Mouse (Mus musculus) heart, embryonic 14.5 days (tissue): ENCODE measurements around the gene Olfr430. TPM values are rescaled to one million over a fixed set of nuclear protein-coding genes. Genes with fewer than 3 reads are reported as not detected.
"Not testable (repeated sequence)": the region's sequence is repeated elsewhere in the genome, so short reads cannot be mapped to it uniquely, and the experiment has no call there.

Source experiments
- ATAC-seq: fragments of 200-750 bp; cut with Nextera tagmentation; 2 replicates; pipeline ENCODE4 v1.8.0; 2017; ENCODE audit warnings: low read depth, moderate TSS enrichment; ENCODE audit not compliant: insufficient number of reproducible peaks, insufficient read depth, low FRiP score
- H3K27ac ChIP-seq, 2 experiments: fragments of 200-500 bp in 1 of 2; fragments of 300-500 bp in 1 of 2; sonication (generic) in 1 of 2; replicated peaks in 1 of 2; 2 replicates each; pipeline ENCODE4 v1.5.1; 2012 to 2014; ENCODE audit warnings: low read depth in 2 of 2, low read length in 2 of 2, control low read depth in 1 of 2, mild to moderate bottlenecking in 1 of 2, mixed read lengths in 1 of 2; ENCODE audit not compliant: control insufficient read depth in 1 of 2, insufficient read depth in 1 of 2
- H3K27me3 ChIP-seq: fragments of 300-500 bp; sonication (generic); 2 replicates; pipeline ENCODE4 v1.6.1; 2014; ENCODE audit warnings: mild to moderate bottlenecking, low read length, control low read depth; ENCODE audit not compliant: control insufficient read depth, insufficient read depth
- H3K36me3 ChIP-seq: fragments of 300-500 bp; sonication (generic); 2 replicates; pipeline ENCODE4 v1.6.1; 2014; ENCODE audit warnings: mild to moderate bottlenecking, control low read depth, low read length, mixed read lengths; ENCODE audit not compliant: control insufficient read depth, insufficient read depth
- H3K4me1 ChIP-seq, 2 experiments: fragments of 200-500 bp in 1 of 2; fragments of 300-500 bp in 1 of 2; sonication (generic) in 1 of 2; 2 replicates each; pipeline ENCODE4 v1.6.1; 2012 to 2014; ENCODE audit warnings: low read length in 2 of 2, control low read depth in 1 of 2, mixed read lengths in 1 of 2; ENCODE audit not compliant: control insufficient read depth in 2 of 2, insufficient read depth in 2 of 2
- H3K4me2 ChIP-seq: fragments of 300-500 bp; sonication (generic); 2 replicates; pipeline ENCODE4 v1.6.1; 2014; ENCODE audit warnings: mild to moderate bottlenecking, low read length
- H3K4me3 ChIP-seq, 2 experiments: fragments of 200-500 bp in 1 of 2; fragments of 300-500 bp in 1 of 2; sonication (generic) in 1 of 2; 2 replicates each; pipeline ENCODE4 v1.5.1; 2012 to 2014; ENCODE audit warnings: low read length in 2 of 2, mild to moderate bottlenecking in 2 of 2, control low read depth in 1 of 2, low read depth in 1 of 2, moderate library complexity in 1 of 2; ENCODE audit not compliant: control insufficient read depth in 1 of 2, insufficient read depth in 1 of 2
- H3K9ac ChIP-seq: fragments of 300-500 bp; sonication (generic); 2 replicates; pipeline ENCODE4 v1.6.1; 2014; ENCODE audit warnings: mild to moderate bottlenecking, low read length
- H3K9me3 ChIP-seq: fragments of 300-500 bp; sonication (generic); 2 replicates; pipeline ENCODE4 v1.6.1; 2016; ENCODE audit warnings: low read length, control low read depth; ENCODE audit not compliant: control insufficient read depth
- WGBS: fragments of 180-500 bp; shearing (Covaris S2); extraction: QIAGEN DNeasy Blood & Tissue Kit; methylation state at CpG from one replicate; pipeline ENCODE4 v1.1.7; 2014; 5-methylcytosine and 5-hydroxymethylcytosine counted together
- polyA plus RNA-seq: library from polyadenylated mRNA; unstranded; fragments of >200 nt; fragmentation: Nextera tagmentation; extraction: Ambion mirVana; gene quantifications from 2 replicates; pipeline ENCODE4 v1.2.1, GENCODE M21; 2014

Olfr430 gene
- polyA plus RNA-seq = not detected in 2 replicates

GRCm38 (mm10) chr1:174066305-174066704 lies at the start of gene Olfr430:
Gene Olfr430, plus strand, starts transcription at chr1:174066605.
- no peak within 1 kb of the TSS for H3K27ac ChIP-seq
- ATAC-seq = no peak
- H3K4me2 ChIP-seq = no peak within 1 kb of the TSS
- no peaks in the 10 kb centered on the region for H3K4me1 ChIP-seq
- H3K27me3 ChIP-seq = no peaks in the 10 kb centered on the region
- no peak within 1 kb of the TSS for H3K4me3 ChIP-seq
- H3K9ac ChIP-seq = no peak within 1 kb of the TSS
- no peaks in the 10 kb centered on the region for H3K9me3 ChIP-seq
- no peaks in the 10 kb centered on the region for H3K36me3 ChIP-seq
- WGBS = 81% methylated on average over 3 of the region's 3 CpGs

GRCm38 (mm10) chr1:174031698-174032097 lies 34.7 kb upstream of the Olfr430 start, which contains the start of gene Ifi205:
Gene Ifi205, minus strand, starts transcription at chr1:174031810.
- Histone ChIP-seq H3K27ac (no peak within 1 kb of the TSS), H3K36me3 (no peaks in the 10 kb centered on the region), H3K27me3 (no peaks in the 10 kb centered on the region), H3K4me1 (no peaks in the 10 kb centered on the region), H3K4me2 (no peak within 1 kb of the TSS), H3K9me3 (no peaks in the 10 kb centered on the region), H3K9ac (no peak within 1 kb of the TSS), H3K4me3 (no peak within 1 kb of the TSS)
- 22% methylated on average over 1 of the region's 1 CpGs for WGBS
- ATAC-seq = no peak

GRCm38 (mm10) chr1:174035841-174036240 lies 30.6 kb upstream of the Olfr430 start:
- no peak for ATAC-seq
- WGBS = 62% methylated on average over 4 of the region's 4 CpGs
- Histone ChIP-seq H3K4me1 (no peaks in the 10 kb centered on the region), H3K4me3 (no peak overlapping the region), H3K9ac (no peak overlapping the region), H3K27me3 (no peaks in the 10 kb centered on the region), H3K9me3 (no peaks in the 10 kb centered on the region), H3K4me2 (no peak overlapping the region), H3K36me3 (no peaks in the 10 kb centered on the region), H3K27ac (no peak overlapping the region)

GRCm38 (mm10) chr1:174038480-174038879 lies 27.9 kb upstream of the Olfr430 start:
- no peak for ATAC-seq

GRCm38 (mm10) chr1:174040523-174041177 lies 25.8 kb upstream of the Olfr430 start, which contains the start of gene Olfr433:
Gene Olfr433, plus strand, starts transcription at chr1:174040705.
- Histone ChIP-seq H3K36me3 (no peaks in the 10 kb centered on the region), H3K4me1 (no peaks in the 10 kb centered on the region), H3K4me3 (no peak within 1 kb of the TSS), H3K27me3 (no peaks in the 10 kb centered on the region), H3K4me2 (no peak within 1 kb of the TSS), H3K9me3 (no peaks in the 10 kb centered on the region), H3K27ac (no peak within 1 kb of the TSS), H3K9ac (no peak within 1 kb of the TSS)
- 64% methylated on average over 7 of the region's 7 CpGs for WGBS
- ATAC-seq = no peak; the same call in 1 of the 2 replicates

More at GRCm38 (mm10) chr1:174038480-174038879, 27.9 kb upstream of the Olfr430 start:
- H3K27me3 ChIP-seq = no peaks in the 10 kb centered on the region
- H3K4me3 ChIP-seq = no peak overlapping the region
- WGBS = 76% methylated on average over 3 of the region's 3 CpGs
- H3K27ac ChIP-seq = no peak overlapping the region
- H3K9ac ChIP-seq = no peak overlapping the region
- H3K9me3 ChIP-seq = no peaks in the 10 kb centered on the region
- H3K4me1 ChIP-seq = no peaks in the 10 kb centered on the region
- H3K4me2 ChIP-seq = no peak overlapping the region
- H3K36me3 ChIP-seq = no peaks in the 10 kb centered on the region

DNA sequence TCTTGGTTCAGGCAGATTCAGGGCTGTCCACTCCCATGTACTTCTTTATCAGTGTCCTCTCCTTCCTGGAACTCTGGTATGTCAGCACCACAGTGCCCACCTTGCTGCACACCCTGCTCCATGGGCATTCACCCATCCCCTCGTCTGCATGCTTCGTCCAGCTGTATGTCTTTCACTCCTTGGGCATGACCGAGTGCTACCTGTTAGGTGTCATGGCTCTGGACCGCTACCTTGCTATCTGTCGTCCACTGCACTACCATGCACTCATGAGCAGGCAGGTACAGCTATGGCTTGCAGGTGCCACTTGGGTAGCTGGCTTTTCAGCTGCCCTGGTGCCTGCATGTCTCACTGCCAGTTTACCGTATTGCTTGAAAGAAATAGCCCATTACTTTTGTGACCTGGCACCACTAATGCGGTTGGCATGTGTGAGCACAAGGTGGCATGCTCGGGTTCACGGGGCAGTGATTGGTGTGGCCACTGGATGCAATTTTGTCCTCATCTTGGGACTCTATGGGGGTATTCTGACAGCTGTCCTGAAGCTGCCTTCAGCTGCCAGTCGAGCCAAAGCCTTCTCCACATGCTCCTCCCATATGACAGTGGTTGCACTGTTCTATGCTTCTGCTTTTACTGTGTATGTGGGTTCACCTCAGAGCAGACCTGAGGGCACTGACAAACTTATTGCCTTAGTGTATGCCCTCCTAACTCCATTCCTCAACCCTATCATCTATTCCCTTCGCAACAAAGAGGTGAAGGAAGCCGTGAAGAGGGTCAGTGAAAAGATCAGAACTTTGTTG lies 24.1 kb upstream of the Olfr430 start:
- ATAC-seq, H3K27me3 ChIP-seq: not testable (repeated sequence)
- WGBS = 81% methylated on average over 12 of the region's 12 CpGs

GRCm38 (mm10) chr1:174044431-174044830 lies 22.0 kb upstream of the Olfr430 start:
- WGBS = 64% methylated on average over 2 of the region's 2 CpGs
- ATAC-seq = no peak
- no peak overlapping the region for H3K4me3 ChIP-seq
- H3K27ac ChIP-seq = no peak overlapping the region
- no peak overlapping the region for H3K4me2 ChIP-seq
- no peaks in the 10 kb centered on the region for H3K4me1 ChIP-seq
- H3K27me3 ChIP-seq = no peaks in the 10 kb centered on the region
- H3K9me3 ChIP-seq = no peaks in the 10 kb centered on the region
- no peak overlapping the region for H3K9ac ChIP-seq
- H3K36me3 ChIP-seq = no peaks in the 10 kb centered on the region

More for the DNA sequence above, 24.1 kb upstream of the Olfr430 start:
- H3K4me2 ChIP-seq, H3K9me3 ChIP-seq, H3K9ac ChIP-seq, H3K36me3 ChIP-seq, H3K4me1 ChIP-seq, H3K27ac ChIP-seq, H3K4me3 ChIP-seq: not testable (repeated sequence)
